Mouse (Mus musculus): ENCODE results near the gene Ralgps1.

GRCm38 (mm10) chr2:33169445-33169844 is 201.8 kb downstream of the Ralgps1 start:
- no peak for TF ChIP-seq CTCF (IDR thresholded peaks at IDR 0.05; ENCODE audit: insufficient read depth, low read length)
- TF ChIP-seq POLR2A (IDR thresholded peaks at IDR 0.05; ENCODE audit: borderline replicate concordance, extremely low read depth, low read depth, low read length), result no peak

Data from lung, adult 2 months (tissue).